Mouse (Mus musculus) G1E (cell line): ENCODE measurements around the gene Prom2.

Experiments
- CTCF ChIP-seq: IDR thresholded peaks from 2 replicates; pipeline ENCODE4 v1.5.1; 2012; ENCODE audit warnings: low read depth, low read length, inconsistent platforms, mixed read lengths
- GATA2 ChIP-seq: IDR thresholded peaks from 2 replicates; pipeline ENCODE4 v1.6.1; 2012; ENCODE audit warnings: low read depth, low read length, inconsistent platforms, borderline replicate concordance
- POLR2AphosphoS5 ChIP-seq: IDR thresholded peaks from 2 replicates; pipeline ENCODE4 v1.6.1; 2012; ENCODE audit warnings: low read depth, low read length, inconsistent platforms; ENCODE audit not compliant: insufficient replicate concordance
- TAL1 ChIP-seq: conservative IDR thresholded peaks from 2 replicates; pipeline ENCODE4 v1.6.1; 2012; ENCODE audit warnings: low read depth, low read length, inconsistent platforms, mixed read lengths

- TF ChIP-seq CTCF (no peak), POLR2AphosphoS5 (no peak), GATA2 (no peak), TAL1 (no peak)
Measured at GRCm38 (mm10) chr2:127588897-127589296, 47.6 kb upstream of the Prom2 start.
